Mouse (Mus musculus) midbrain, embryonic 16.5 days (tissue): ENCODE measurements around the gene Krtdap. TPM values are rescaled to one million over a fixed set of nuclear protein-coding genes. Genes with fewer than 3 reads are reported as not detected.
A peak's percentile ranks its signal among the peaks of the same experiment; 100 is the strongest.

Experiments used
- ATAC-seq: fragments of 200-750 bp; cut with Nextera tagmentation; 2 replicates; pipeline ENCODE4 v1.8.0; 2017; ENCODE audit warnings: moderate TSS enrichment
- H3K27ac ChIP-seq: fragments of 300-500 bp; sonication (generic); 2 replicates; pipeline ENCODE4 v1.5.1; 2014; ENCODE audit warnings: mild to moderate bottlenecking, low read length, mixed read lengths
- H3K27me3 ChIP-seq: fragments of 300-500 bp; sonication (generic); 2 replicates; pipeline ENCODE4 v1.6.1; 2014; ENCODE audit warnings: low read depth, low read length, mixed read lengths; ENCODE audit not compliant: control insufficient read depth, insufficient read depth
- H3K36me3 ChIP-seq: fragments of 300-500 bp; sonication (generic); 2 replicates; pipeline ENCODE4 v1.6.1; 2014; ENCODE audit warnings: mild to moderate bottlenecking, low read length, moderate library complexity, mixed read lengths; ENCODE audit not compliant: control insufficient read depth, insufficient read depth
- H3K4me1 ChIP-seq: fragments of 300-500 bp; sonication (generic); 2 replicates; pipeline ENCODE4 v1.6.1; 2014; ENCODE audit warnings: mild to moderate bottlenecking, low read length, mixed read lengths; ENCODE audit not compliant: control insufficient read depth, insufficient read depth
- H3K4me2 ChIP-seq: fragments of 300-500 bp; sonication (generic); 2 replicates; pipeline ENCODE4 v1.6.1; 2014; ENCODE audit warnings: mild to moderate bottlenecking, low read length, mixed read lengths
- H3K4me3 ChIP-seq: fragments of 300-500 bp; sonication (generic); 2 replicates; pipeline ENCODE4 v1.5.1; 2014; ENCODE audit warnings: low read depth, mild to moderate bottlenecking, low read length, moderate library complexity, mixed read lengths
- H3K9ac ChIP-seq: fragments of 300-500 bp; sonication (generic); 2 replicates; pipeline ENCODE4 v1.6.1; 2014; ENCODE audit warnings: low read depth, low read length, mixed read lengths
- H3K9me3 ChIP-seq: fragments of 300-500 bp; sonication (generic); replicated peaks from 2 replicates; pipeline ENCODE4 v1.6.1; 2014; ENCODE audit warnings: mild to moderate bottlenecking, low read length, mixed read lengths; ENCODE audit not compliant: control insufficient read depth, poor library complexity, severe bottlenecking
- WGBS: fragments of 180-500 bp; shearing (Covaris S2); extraction: QIAGEN DNeasy Blood & Tissue Kit; methylation state at CpG from one replicate; pipeline ENCODE4 v1.1.7; 2014; 5-methylcytosine and 5-hydroxymethylcytosine counted together
- polyA plus RNA-seq: library from polyadenylated mRNA; unstranded; fragments of >200 nt; fragmentation: Nextera tagmentation; extraction: Ambion mirVana; gene quantifications from 2 replicates; pipeline ENCODE4 v1.2.1, GENCODE M21; 2015

Gene Krtdap
- polyA plus RNA-seq, 1 experiment from 2014 or later = not detected

DNA sequence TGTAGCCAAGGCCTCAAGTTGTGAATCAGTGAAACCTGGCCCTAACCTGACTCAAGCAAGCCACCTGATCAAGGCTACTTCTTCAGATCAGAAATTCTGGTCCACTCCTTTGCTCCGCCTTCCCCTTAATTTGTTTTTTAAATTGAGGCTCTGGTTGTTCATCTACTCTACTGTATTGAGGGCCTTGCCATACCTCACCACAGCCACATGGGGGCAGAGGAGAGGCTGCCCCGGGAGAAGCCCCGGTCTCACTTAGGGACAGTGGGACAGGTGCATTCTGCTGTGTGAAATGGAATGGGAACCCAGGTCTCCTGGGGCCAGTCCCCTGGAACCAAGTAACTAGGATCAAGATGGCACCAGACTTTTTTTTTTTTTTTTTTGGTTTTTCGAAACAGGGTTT lies 5.9 kb upstream of the Krtdap start:
- H3K9me3 ChIP-seq = no peaks in the 10 kb centered on the region
- no peak overlapping the region for H3K9ac ChIP-seq
- no peaks in the 10 kb centered on the region for H3K27me3 ChIP-seq
- 79% methylated on average over 4 of the region's 4 CpGs for WGBS
- no peak for ATAC-seq
- H3K4me1 ChIP-seq = no peaks in the 10 kb centered on the region
- H3K36me3 ChIP-seq = no peaks in the 10 kb centered on the region
- no peak overlapping the region for H3K27ac ChIP-seq
- no peak overlapping the region for H3K4me3 ChIP-seq
- no peak overlapping the region for H3K4me2 ChIP-seq

DNA sequence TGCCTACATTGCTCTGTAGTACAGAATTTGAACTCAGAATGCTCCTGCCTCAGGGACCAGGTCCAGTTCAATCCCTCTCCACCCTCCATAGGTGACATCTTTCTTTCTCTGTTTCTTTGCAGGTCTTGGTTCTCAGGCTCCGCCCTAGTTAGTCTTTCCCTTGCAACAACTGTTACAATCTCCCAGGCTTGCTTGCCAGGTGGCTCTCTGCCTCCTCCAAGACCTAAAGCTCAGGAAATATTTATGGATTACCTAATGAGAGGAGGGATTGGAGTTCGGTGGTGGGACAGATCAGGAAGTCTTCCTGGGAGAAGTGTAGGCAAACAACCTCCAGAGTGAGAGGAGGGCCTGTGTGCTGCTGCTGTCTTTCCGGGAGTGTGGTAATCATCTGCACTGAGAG lies 5.0 kb upstream of the Krtdap start:
- ATAC-seq = no peak
- Histone ChIP-seq H3K4me2 (no peak overlapping the region), H3K27ac (no peak overlapping the region), H3K9me3 (no peaks in the 10 kb centered on the region), H3K36me3 (no peaks in the 10 kb centered on the region), H3K4me3 (no peak overlapping the region), H3K9ac (no peak overlapping the region), H3K4me1 (no peaks in the 10 kb centered on the region), H3K27me3 (no peaks in the 10 kb centered on the region)
- 83% methylated on average over 3 of the region's 3 CpGs for WGBS

DNA sequence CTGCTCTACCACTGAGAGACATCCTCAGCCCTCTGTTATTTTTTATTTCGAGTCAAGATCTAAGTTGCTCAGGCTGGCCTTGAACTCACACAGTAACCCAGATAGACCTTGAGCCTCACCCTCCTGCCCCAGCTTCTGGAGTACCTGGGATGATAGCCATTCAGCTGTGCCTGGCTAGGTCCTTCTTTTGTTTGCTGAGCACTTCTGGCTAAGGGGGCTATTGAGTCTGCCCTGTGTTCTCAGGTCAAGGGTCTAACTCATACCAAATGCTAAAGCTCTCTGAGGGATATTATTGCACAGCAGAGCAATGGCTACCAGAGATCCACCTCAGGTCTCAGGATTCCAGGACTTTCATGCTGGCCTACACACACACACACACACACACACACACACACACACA lies 2.5 kb upstream of the Krtdap start:
- no peak overlapping the region for H3K4me3 ChIP-seq
- H3K9me3 ChIP-seq = no peaks in the 10 kb centered on the region
- no peaks in the 10 kb centered on the region for H3K27me3 ChIP-seq
- no peak overlapping the region for H3K4me2 ChIP-seq
- ATAC-seq = no peak
- no peaks in the 10 kb centered on the region for H3K4me1 ChIP-seq
- H3K27ac ChIP-seq = no peak overlapping the region
- H3K9ac ChIP-seq = no peak overlapping the region
- H3K36me3 ChIP-seq = no peaks in the 10 kb centered on the region
- WGBS = 63% methylated on average over 1 of the region's 1 CpGs

DNA sequence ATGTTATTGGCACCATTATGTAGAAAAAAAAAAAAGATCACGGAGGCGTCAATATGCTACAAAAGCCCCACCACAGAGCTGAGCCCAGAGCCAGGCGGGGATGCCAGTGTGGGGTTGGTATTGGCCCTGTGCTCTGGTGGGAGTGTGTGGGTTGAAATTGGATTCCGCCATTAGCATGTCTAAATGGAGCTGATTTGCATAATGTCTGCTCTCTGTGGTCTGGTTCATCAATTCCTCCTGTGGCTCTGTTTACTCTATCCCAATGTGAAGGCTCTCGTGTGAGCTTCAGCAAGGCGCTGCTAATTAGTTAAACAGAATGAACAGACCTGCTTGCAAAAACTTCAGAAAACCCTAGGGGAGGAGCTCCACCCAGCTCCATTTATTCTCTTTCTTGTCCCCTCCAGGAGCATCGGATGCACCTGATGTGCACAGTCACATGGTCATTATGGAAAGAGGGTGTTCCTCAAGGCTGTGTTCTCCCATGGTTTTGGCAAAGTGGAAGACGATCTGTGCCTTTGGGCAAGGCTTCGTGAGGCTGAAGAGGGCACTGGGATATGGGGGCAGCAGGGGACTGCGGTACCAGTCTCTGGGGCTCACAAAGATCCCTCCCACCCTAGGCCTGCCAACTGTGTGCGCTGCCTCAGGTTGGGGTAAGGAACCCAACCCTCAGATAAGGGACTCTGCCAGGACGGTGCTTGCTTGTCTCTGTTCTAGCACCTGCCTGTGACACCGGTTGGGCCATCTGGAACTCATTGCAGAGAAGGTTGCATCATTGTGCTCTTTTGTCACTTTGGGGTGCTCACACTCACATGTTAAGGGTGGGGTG lies 1.8 kb upstream of the Krtdap start:
- Histone ChIP-seq H3K9me3 (no peaks in the 10 kb centered on the region), H3K27ac (no peak overlapping the region), H3K27me3 (no peaks in the 10 kb centered on the region), H3K4me1 (no peaks in the 10 kb centered on the region), H3K4me2 (no peak overlapping the region), H3K4me3 (no peak overlapping the region), H3K9ac (no peak overlapping the region), H3K36me3 (no peaks in the 10 kb centered on the region)
- WGBS = 69% methylated on average over 13 of the region's 13 CpGs
- ATAC-seq = peak; percentile 70; the same call in 1 of the 2 replicates

DNA sequence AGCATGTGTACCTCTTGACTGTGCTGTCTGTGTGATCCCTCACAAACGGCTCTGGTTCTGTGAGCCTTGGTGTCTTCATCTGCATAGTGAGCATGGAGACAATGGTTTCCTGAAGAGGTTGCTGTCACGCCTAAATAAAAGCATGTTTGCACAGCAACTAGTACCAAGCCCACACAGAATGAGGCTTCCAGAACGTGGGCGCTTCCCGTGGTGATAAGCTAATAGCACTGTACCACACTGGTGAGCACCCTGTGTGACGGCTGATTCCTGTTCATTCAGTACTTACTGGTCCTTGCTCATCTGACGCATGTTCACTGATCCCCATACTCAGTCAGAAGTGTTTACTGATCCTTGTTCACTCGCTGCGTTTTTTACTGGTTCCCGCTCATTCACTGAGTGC lies 2.4 kb downstream of the Krtdap start:
- Histone ChIP-seq H3K9ac (no peak overlapping the region), H3K4me1 (no peaks in the 10 kb centered on the region), H3K36me3 (no peaks in the 10 kb centered on the region), H3K27me3 (no peaks in the 10 kb centered on the region), H3K9me3 (no peaks in the 10 kb centered on the region), H3K27ac (no peak overlapping the region), H3K4me2 (no peak overlapping the region), H3K4me3 (no peak overlapping the region)
- WGBS = 76% methylated on average over 10 of the region's 10 CpGs
- no peak for ATAC-seq

DNA sequence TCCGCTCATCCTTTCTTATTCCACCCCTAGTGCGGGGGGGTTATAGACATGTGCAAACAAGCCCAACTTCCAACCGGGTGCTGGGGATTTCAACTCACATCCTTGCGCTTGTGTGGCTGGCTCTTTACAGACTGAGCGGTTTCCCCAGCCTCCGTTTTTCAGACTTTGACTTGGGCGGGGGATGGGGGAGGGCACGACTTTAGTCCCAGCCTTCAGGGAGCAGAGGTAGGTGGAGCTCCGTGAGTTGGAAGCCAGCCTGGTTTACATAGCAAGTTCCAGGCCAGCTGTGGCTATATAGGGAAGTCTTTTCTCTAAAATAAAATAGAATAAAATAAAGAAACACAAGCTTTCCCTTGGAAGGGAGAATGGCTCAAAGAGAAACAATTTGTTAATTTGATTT lies 4.2 kb downstream of the Krtdap start:
- no peaks in the 10 kb centered on the region for H3K4me1 ChIP-seq
- H3K36me3 ChIP-seq = no peaks in the 10 kb centered on the region
- H3K27ac ChIP-seq = no peak overlapping the region
- no peak overlapping the region for H3K9ac ChIP-seq
- no peaks in the 10 kb centered on the region for H3K9me3 ChIP-seq
- H3K4me2 ChIP-seq = no peak overlapping the region
- no peaks in the 10 kb centered on the region for H3K27me3 ChIP-seq
- no peak for ATAC-seq
- no peak overlapping the region for H3K4me3 ChIP-seq
- WGBS = 28% methylated on average over 9 of the region's 9 CpGs

DNA sequence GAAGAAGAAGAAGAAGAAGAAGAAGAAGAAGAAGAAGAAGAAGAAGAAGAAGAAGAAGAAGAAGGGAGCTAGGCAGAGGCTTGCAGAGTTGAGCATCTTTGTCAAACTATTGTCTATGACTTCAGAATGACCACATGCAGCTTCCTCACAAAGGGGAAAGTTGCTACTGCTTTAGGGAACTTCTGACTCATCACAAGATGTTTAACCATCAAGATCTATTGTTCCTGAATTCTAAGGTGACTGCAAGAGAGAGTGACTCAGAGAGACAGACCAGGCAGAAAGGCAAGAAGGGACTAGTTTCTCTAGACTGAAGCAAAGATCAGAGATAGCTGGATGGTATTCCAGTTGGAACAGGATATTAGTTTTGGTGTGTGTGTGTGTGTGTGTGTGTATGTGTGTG lies 7.2 kb downstream of the Krtdap start:
- Histone ChIP-seq H3K36me3 (no peaks in the 10 kb centered on the region), H3K27me3 (no peaks in the 10 kb centered on the region), H3K4me3 (no peak overlapping the region), H3K9ac (no peak overlapping the region), H3K9me3 (peaks cover 2% of the 10 kb centered on the region; the same call in 1 of the 2 replicates), H3K4me1 (no peaks in the 10 kb centered on the region), H3K4me2 (no peak overlapping the region), H3K27ac (no peak overlapping the region)
- ATAC-seq = no peak

DNA sequence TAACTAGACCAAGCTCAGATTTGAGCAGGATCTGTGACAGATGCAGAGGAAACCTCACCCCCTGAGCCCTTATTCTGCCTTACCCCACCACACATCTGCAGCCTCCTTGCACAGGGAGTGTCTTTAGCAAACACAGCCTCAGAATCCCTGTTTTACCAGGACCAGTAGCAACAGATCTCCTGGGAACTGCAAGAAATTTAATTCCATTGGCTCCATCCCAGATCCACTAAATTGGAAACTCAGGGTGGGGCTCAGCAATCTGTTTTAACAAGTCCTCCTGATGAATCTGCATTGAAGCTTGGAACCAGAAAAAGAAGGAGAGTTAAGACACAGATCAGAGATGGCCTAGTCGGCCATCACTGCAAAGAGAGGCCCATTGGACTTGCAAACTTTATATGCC lies 9.1 kb downstream of the Krtdap start:
- Histone ChIP-seq H3K4me1 (no peaks in the 10 kb centered on the region), H3K27me3 (no peaks in the 10 kb centered on the region), H3K9me3 (peaks cover 9% of the 10 kb centered on the region; the same call in 1 of the 2 replicates), H3K4me2 (no peak overlapping the region), H3K27ac (no peak overlapping the region), H3K9ac (no peak overlapping the region), H3K36me3 (no peaks in the 10 kb centered on the region), H3K4me3 (no peak overlapping the region)
- 87% methylated on average over 1 of the region's 1 CpGs for WGBS
- no peak for ATAC-seq

DNA sequence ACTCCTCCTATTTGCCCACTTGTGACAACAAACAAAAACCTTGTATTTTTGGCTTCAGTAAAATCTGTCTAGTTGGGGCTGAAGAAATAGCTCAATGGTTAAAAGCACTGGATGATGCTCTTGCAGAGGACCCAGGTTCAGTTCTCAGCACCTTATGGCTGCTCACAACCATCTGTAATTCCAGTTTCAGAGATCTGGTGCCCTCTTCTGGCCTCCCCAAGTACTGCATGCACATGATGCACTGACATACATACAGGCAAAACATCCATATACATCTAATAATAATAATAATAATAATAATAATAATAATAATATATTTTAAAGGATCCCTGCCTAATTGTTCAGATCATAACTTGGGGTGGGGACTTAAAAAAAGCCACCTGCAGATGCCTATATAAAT lies 13.0 kb downstream of the Krtdap start:
- peaks cover 9% of the 10 kb centered on the region; the same call in 1 of the 2 replicates for H3K9me3 ChIP-seq
- H3K9ac ChIP-seq = no peak overlapping the region
- no peaks in the 10 kb centered on the region for H3K36me3 ChIP-seq
- no peak overlapping the region for H3K4me3 ChIP-seq
- H3K4me1 ChIP-seq = no peaks in the 10 kb centered on the region
- H3K27ac ChIP-seq = no peak overlapping the region
- H3K4me2 ChIP-seq = no peak overlapping the region
- H3K27me3 ChIP-seq = no peaks in the 10 kb centered on the region
- ATAC-seq = no peak
